Comparison of ENCODE assay signal across 13 mouse cellular contexts in genomic region chr2:125263753-125264152, GRCm38 (mm10). TPM values are rescaled to one million over a fixed set of nuclear protein-coding genes. Genes with fewer than 3 reads are reported as not detected.
A peak's percentile ranks its signal among the peaks of the same experiment; 100 is the strongest.
DNase-seq lines count a peak whose midpoint lies in the region; ATAC-seq and TF ChIP-seq lines count a peak whose summit lies in the region.
"Had no signal": no experiment of that assay in that cellular context is flagged by ENCODE, and none has a peak within 500 bp of the region (broad histone marks: within the 10 kb centered on the region; RNA-seq: fewer than 3 reads in every experiment).

No protein-coding gene starts in this region.

- H3K27me3 ChIP-seq in liver, adult 2 months (ENCODE audit: control insufficient read depth, insufficient read depth, low read length) = no peaks in the 10 kb centered on the region; the same call in 1 of the 2 replicates
- no peaks in the 10 kb centered on the region for H3K27me3 ChIP-seq in liver, embryonic 12.5 days (replicated peaks)
- H3K27me3 ChIP-seq in cerebellum, adult 2 months (ENCODE audit: control insufficient read depth, insufficient read depth, low read length) = no peaks in the 10 kb centered on the region
- H3K27me3 ChIP-seq: heart, embryonic 13.5 days; midbrain, embryonic 12.5 days had no signal

- no peaks in the 10 kb centered on the region for H3K36me3 ChIP-seq in liver, adult 2 months (ENCODE audit: control insufficient read depth, insufficient read depth, low read length)
- H3K36me3 ChIP-seq in liver, embryonic 12.5 days = peaks cover 23% of the 10 kb centered on the region
- H3K36me3 ChIP-seq: midbrain, embryonic 12.5 days had no signal

- H3K9ac ChIP-seq in liver, adult 2 months (ENCODE audit: low read depth, low read length) = no peak overlapping the region
- H3K9ac ChIP-seq in liver, embryonic 12.5 days = no peak overlapping the region
- H3K9ac ChIP-seq: heart, embryonic 13.5 days; liver, postnatal 0 days; midbrain, embryonic 12.5 days had no signal

- no peak for ATAC-seq in liver, embryonic 12.5 days
- ATAC-seq: CD4-positive, CD25-positive, alpha-beta regulatory T cell, adult 4 months; liver, postnatal 0 days had no signal

- H3K79me2 ChIP-seq in liver, adult 2 months (ENCODE audit: control insufficient read depth, insufficient read depth, low read length) = no peaks in the 10 kb centered on the region

- WGBS in liver, adult 2 months = 33% methylated on average over 9 of the region's 9 CpGs
- 31% methylated on average over 9 of the region's 9 CpGs for WGBS in liver, embryonic 12.5 days (ENCODE audit: insufficient replicate concordance)
- WGBS in cerebellum, adult 2 months = 26% methylated on average over 9 of the region's 9 CpGs

- H3K27ac ChIP-seq in liver, adult 2 months (replicated peaks; ENCODE audit: insufficient read depth, low read depth, low read length) = no peak overlapping the region
- H3K27ac ChIP-seq in liver, embryonic 12.5 days = no peak overlapping the region
- no peak overlapping the region for H3K27ac ChIP-seq in cerebellum, adult 2 months (ENCODE audit: insufficient read depth, low read length)
- H3K27ac ChIP-seq: heart, embryonic 13.5 days; midbrain, embryonic 12.5 days had no signal

- H3K9me3 ChIP-seq in liver, embryonic 12.5 days (replicated peaks) = no peaks in the 10 kb centered on the region
- H3K9me3 ChIP-seq: heart, embryonic 13.5 days; midbrain, embryonic 12.5 days had no signal

- no peaks in the 10 kb centered on the region for H3K4me1 ChIP-seq in liver, adult 2 months (ENCODE audit: control insufficient read depth, insufficient read depth, low read length)
- no peaks in the 10 kb centered on the region for H3K4me1 ChIP-seq in liver, embryonic 12.5 days
- H3K4me1 ChIP-seq in cerebellum, adult 2 months (ENCODE audit: control insufficient read depth, insufficient read depth, low read length) = no peaks in the 10 kb centered on the region

- DNase-seq in heart, adult 8-10 months (ENCODE audit: low spot score) = peak; percentile 25
- DNase-seq in heart, postnatal 4 days = no peak
- DNase-seq in liver, adult 2 months (ENCODE audit: extremely low read depth, low read depth, low spot score) = peak; percentile 22
- peak; percentile 39 for DNase-seq in brain, adult 2 months (ENCODE audit: low read depth, low spot score)
- DNase-seq in lung, postnatal 25 days (ENCODE audit: low spot score) = peak; percentile 23
- no peak for DNase-seq in cerebellum, adult 2 months
- DNase-seq: cerebellum, adult 9-10 months; liver, postnatal 0 days; right cerebral cortex, postnatal 4 days had no signal

- no peak for TF ChIP-seq CTCF in liver, adult 2 months (IDR thresholded peaks at IDR 0.05; ENCODE audit: low read depth, low read length)
- no peak for TF ChIP-seq CTCF in cerebellum, adult 2 months (IDR thresholded peaks at IDR 0.05; ENCODE audit: borderline replicate concordance, insufficient read depth, low read depth, low read length)

- H3K4me2 ChIP-seq in liver, embryonic 12.5 days = no peak overlapping the region
- H3K4me2 ChIP-seq: heart, embryonic 13.5 days; midbrain, embryonic 12.5 days had no signal

- H3K4me3 ChIP-seq in liver, adult 2 months (ENCODE audit: insufficient read depth, low read depth, low read length) = no peak overlapping the region
- no peak overlapping the region for H3K4me3 ChIP-seq in liver, embryonic 12.5 days
- H3K4me3 ChIP-seq in cerebellum, adult 2 months (replicated peaks; ENCODE audit: insufficient read depth, low read depth, low read length) = no peak overlapping the region
- H3K4me3 ChIP-seq: heart, embryonic 13.5 days; midbrain, embryonic 12.5 days had no signal

- no peak for TF ChIP-seq POLR2A in liver, adult 2 months (IDR thresholded peaks at IDR 0.05; ENCODE audit: extremely low read depth, insufficient read depth, low read length)
- TF ChIP-seq POLR2A in cerebellum, adult 2 months (IDR thresholded peaks at IDR 0.05; ENCODE audit: borderline replicate concordance, insufficient read depth, low read length) = no peak

RNA-seq across cellular contexts. Expression of gene Dut, which starts 16.8 kb away (rescaled TPM):
- 10 to 100 TPM; 29.6 to 32.2 (median 30.4) TPM for total RNA-seq in heart, adult 8-10 months (2022)
- total RNA-seq in heart, postnatal 4 days (2021) = 10 to 100 TPM; 77.9 to 83.7 TPM
- total RNA-seq in liver, adult 2 months (2014; rRNA removed) = 13.4 and 16.8 TPM in 2 replicates
- 8.6 and 10.9 TPM in 2 replicates for polyA plus RNA-seq in liver, adult 2 months (2012; rRNA removed)
- 199 and 210 TPM in 2 replicates for polyA plus RNA-seq in liver, embryonic 12.5 days (2016; fragmentation: Nextera tagmentation; extraction: Ambion mirVana)
- polyA plus RNA-seq in cerebellum, adult 2 months (2012; rRNA removed) = 42.6 and 44.8 TPM in 2 replicates

Comparison
In these comparisons a context has a peak if more than half of its experiments do, and no peak if none do; other contexts are left out.
1. DNase-seq: peak in heart, adult 8-10 months (single experiment), liver, adult 2 months (single experiment), brain, adult 2 months (single experiment) and lung, postnatal 25 days (single experiment); none in heart, postnatal 4 days (single experiment) and cerebellum, adult 2 months (0 of 2).